Mouse (Mus musculus): ENCODE results near the gene Trpc4ap.
"Not testable (repeated sequence)": the region's sequence is repeated elsewhere in the genome, so short reads cannot be mapped to it uniquely, and the experiment has no call there.

The Trpc4ap gene

DNA sequence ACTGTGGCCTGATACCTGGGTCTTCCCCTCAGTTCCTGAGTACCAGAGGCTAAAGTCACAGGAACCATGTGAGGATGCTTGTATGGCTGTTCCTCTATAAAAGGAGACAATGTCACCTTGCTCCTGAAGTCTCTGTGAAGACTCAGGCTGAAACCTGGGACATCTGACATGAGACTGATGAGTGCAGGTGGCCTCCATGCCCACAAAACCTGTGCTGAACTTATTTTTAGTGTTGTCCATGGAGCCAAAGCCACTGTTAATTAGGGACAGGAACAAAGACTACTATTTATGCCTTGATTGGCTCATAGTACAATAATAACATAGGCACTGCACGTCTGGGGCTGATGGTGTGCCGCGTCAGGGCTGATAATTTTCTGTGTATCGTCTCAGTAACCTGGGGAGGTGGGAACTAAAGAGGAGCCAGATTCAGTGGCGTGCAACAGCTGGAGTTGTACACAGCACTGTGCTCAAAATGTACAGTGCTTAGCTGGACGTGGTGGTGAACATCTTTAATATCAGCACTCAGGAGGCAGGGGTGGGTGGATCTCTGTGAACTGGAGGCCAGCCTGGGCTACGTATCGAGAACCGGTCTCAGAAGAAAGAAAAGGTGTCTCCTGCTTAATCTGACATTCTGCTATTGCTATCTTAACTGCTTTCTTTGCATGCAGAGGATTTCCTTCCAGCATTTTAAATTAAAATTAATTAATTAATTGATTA lies 80.2 kb downstream of the Trpc4ap start:
- DNase-seq (ENCODE audit: low spot score in 2 of 2) = no peak

- DNase-seq (ENCODE audit: low spot score in 2 of 2) = no peak
Measured at GRCm38 (mm10) chr2:155610978-155611377, 81.2 kb downstream of the Trpc4ap start, which contains the start of gene Myh7b. Myh7b (plus strand) TSS chr2:155611212.

GRCm38 (mm10) chr2:155606360-155606759 lies 85.8 kb downstream of the Trpc4ap start:
- DNase-seq (ENCODE audit: low spot score in 2 of 2) = no peak

GRCm38 (mm10) chr2:155605236-155605589 lies 87.0 kb downstream of the Trpc4ap start:
- DNase-seq (ENCODE audit: low spot score in 2 of 2) = not testable (repeated sequence)

GRCm38 (mm10) chr2:155604560-155605235 lies 87.5 kb downstream of the Trpc4ap start:
- no peak for DNase-seq (ENCODE audit: low spot score in 2 of 2)

DNA sequence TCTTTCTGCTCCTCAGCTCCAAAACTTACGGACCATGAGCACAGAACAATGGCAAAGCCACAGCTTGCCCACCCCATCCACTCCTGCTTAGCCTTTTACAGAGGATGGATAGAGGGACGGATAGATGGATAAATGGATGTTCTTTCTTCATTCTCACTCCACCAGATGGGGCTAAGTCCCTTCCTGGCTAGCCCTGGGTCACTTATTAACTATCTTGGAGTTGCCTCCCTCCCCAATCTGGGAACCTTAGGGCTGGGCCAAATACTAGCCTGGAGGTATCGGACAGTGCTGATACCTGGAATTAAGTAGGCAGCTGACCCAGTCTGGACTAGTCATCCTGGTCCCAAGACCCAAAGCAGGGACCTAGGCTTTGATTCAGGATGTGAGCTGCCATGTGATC lies 88.5 kb downstream of the Trpc4ap start:
- no peak for DNase-seq (ENCODE audit: low spot score in 2 of 2)

GRCm38 (mm10) chr2:155595516-155595915 lies 96.7 kb downstream of the Trpc4ap start:
- DNase-seq (ENCODE audit: low spot score in 2 of 2) = no peak

DNA sequence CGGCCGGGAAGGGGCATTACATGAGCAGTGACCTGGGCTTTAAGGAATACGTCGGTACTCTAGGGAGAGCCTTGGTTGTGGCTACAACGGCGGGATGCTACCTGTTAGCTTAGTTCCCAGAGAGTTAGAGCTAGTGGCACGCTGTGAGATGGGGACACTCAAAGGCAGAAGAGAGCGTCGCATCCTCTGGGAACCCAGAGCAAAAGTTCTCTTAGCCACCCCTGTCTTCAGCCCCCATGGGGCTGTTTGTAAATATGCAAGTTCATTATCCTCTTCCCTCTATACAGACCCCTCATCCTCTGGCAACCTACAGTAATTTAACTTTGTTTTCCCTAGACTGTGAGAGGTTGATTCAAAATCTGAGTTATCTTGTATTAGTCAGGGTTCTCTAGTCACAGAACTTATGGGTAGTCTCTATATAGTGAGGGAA lies 99.3 kb downstream of the Trpc4ap start:
- DNase-seq (ENCODE audit: low spot score in 2 of 2) = no peak

DNA sequence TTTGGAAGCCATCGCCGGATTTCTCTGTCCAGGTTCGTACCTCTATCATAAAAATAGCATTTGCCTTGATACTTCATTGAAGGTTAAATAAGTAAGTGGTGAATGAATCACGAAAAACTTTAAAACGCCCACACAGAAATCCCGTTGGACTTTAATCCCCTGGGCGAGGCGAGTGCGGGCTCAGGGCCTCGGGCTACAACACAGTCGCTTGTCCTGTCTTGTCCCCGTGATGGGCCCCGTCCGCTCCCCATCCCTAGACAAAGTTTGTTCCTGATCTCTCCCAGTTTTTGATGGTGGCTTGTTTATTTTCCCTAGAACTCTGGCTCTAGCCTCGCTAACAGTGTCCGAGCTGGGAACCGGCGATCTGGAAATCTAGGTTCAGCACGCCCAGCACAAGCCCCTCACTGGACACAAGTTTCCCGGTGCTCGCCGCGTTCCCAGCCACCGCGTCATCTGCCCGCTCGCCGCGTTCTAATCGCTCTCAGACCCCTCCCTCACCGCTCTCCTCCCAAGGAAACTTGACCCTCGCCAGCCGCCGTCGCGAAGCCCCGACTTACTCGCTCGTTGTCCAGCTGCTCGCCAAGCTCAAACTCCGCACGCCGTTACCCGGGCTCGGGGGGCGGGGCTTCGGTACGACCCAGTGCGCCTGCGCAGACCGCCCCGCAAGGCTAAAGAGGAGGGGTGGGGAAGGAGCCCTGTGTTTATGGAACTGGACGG lies 99.9 kb downstream of the Trpc4ap start, which contains the start of gene Gss:
Gene Gss (minus strand): TSS at position 674 of the 717 bp plus-strand sequence.
- DNase-seq (ENCODE audit: low spot score in 2 of 2) = peak; percentile 94 to 97

- no peak for DNase-seq (ENCODE audit: low spot score in 2 of 2)
Measured at GRCm38 (mm10) chr2:155591676-155592075, 100.5 kb downstream of the Trpc4ap start.

DNA sequence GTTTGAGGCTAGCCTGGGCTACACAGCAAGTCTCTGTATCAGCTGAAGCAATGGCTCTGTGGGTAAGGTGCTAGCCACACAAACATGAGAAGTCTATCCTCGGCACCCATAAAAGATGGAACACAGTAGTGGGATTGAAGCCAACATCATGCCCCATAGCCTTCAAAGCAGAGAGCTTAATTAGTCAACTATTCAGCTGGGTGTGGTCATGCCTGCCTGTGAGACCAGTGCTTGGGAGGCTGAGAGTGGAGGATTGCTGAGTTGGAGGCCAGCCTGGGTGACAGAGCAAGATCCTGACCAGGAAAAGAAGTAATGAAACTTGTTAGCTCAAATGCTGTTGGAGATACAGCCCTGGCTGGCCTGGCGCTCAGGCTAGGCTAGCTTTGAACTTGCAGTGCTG lies 101.3 kb downstream of the Trpc4ap start:
- DNase-seq (ENCODE audit: low spot score in 2 of 2) = no peak

DNA sequence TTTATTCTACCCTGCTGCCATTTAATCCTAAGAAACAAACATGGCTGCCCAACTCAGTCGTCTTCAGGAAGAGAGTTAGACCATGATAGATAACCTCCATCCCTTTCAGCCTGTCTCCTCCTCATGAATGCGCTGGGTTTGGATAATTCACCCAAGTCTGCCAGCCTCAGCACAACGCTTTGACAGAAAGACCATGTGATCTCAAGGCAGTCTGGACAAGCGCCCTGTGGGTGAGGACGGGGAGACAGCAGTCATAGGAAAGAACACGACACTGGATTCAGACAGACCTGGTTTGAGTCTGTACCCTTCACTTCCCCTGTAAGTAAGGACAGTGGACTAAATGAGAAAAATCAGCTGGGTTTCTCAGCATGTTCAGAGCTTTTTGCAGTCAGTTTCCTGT lies 102.7 kb downstream of the Trpc4ap start:
- no peak for DNase-seq (ENCODE audit: low spot score in 2 of 2)

GRCm38 (mm10) chr2:155588136-155588535 lies 104.0 kb downstream of the Trpc4ap start:
- DNase-seq (ENCODE audit: low spot score in 2 of 2) = no peak

DNA sequence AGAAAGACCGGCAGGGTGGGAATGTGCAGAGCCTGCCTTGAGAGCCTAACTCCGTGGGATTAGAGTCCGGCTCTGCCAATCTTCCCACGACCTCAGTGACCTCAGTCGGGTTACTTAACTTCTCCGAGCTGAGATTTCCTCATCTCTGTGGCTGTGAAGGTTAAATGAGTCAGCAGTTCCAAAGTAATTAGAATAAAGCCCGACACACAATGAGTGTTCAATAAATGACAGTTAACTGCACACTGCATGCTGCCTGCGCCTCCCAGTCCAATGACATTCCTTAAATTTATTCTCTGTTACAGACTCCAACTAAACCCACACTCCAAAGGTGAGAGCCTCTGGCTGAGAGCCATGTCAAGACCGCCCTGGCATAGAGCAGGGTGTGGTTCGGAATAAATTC lies 106.7 kb downstream of the Trpc4ap start:
- DNase-seq (ENCODE audit: low spot score in 2 of 2) = no peak

GRCm38 (mm10) chr2:155585082-155585481 lies 107.1 kb downstream of the Trpc4ap start:
- DNase-seq (ENCODE audit: low spot score in 2 of 2) = no peak
